Mouse (Mus musculus): ENCODE measurements around the gene Hsd17b13. TPM values are rescaled to one million over a fixed set of nuclear protein-coding genes. Genes with fewer than 3 reads are reported as not detected.
A peak's percentile ranks its signal among the peaks of the same experiment; 100 is the strongest.

The Hsd17b13 gene
- polyA plus RNA-seq, 1 experiment from 2014 or later, result not detected

- WGBS, result 82% methylated on average over 5 of the region's 5 CpGs
- Histone ChIP-seq H3K9me3 (ENCODE audit: control insufficient read depth, low read length) (no peaks in the 10 kb centered on the region), H3K27me3 (ENCODE audit: control insufficient read depth, insufficient read depth, low read length) (no peaks in the 10 kb centered on the region; the same call in 1 of the 2 replicates), H3K4me2 (ENCODE audit: low read depth, low read length) (0 out of 2 replicates have a peak overlapping the region, but pooled peaks have one; percentile 14), H3K36me3 (ENCODE audit: control insufficient read depth, insufficient read depth, low read length) (no peaks in the 10 kb centered on the region), H3K9ac (replicated peaks; ENCODE audit: low read depth, low read length) (no peak overlapping the region), H3K4me3 (ENCODE audit: low read depth, low read length) (no peak overlapping the region), H3K27ac (ENCODE audit: low read depth, low read length) (no peak overlapping the region), H3K4me1 (ENCODE audit: control insufficient read depth, insufficient read depth, low read length) (peaks cover 2% of the 10 kb centered on the region; the same call in 1 of the 2 replicates)
- ATAC-seq (ENCODE audit: low read depth), result peak; percentile 3; the same call in 1 of the 2 replicates
Measured at GRCm38 (mm10) chr5:103911555-103911954, 65.7 kb downstream of the Hsd17b13 start.

DNA sequence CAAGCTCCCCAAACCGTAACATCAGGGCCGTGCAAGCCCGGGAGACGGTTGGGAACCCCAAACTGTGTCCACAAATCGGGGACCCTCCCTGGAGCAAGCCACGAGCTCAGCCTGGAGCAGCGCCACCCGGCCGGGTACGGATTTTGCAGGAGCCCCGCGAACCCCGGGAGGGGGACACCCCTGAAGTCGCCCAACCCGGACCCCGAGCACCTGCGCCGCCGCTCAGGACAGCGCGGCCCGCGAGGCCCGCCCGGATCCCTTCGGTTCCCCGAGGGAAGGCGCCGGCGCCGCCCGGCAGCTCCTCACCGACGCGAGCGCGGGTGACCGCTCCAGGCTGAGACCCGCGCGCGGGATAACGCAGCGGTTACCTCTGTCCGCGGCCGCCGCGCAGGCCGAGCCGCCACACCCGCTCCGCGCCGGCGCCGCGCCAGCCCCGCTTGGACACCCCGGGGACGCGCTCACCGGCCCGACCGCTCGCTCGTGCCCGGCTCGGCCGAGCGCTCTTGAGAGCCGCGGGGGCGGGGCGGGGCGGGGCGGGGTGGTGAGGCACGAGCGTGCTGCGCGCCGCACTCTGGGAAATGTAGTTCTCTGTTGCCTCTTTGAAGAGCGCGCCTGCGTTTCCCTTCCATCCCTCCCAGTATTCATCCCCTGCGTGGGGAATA is 66.3 kb downstream of the Hsd17b13 start, which contains the start of gene Klhl8:
Gene Klhl8, minus strand, starts transcription at position 512 of the 662 bp plus-strand sequence.
- Histone ChIP-seq H3K4me1 (ENCODE audit: control insufficient read depth, insufficient read depth, low read length) (peaks cover 2% of the 10 kb centered on the region; the same call in 1 of the 2 replicates), H3K9me3 (ENCODE audit: control insufficient read depth, low read length) (no peaks in the 10 kb centered on the region), H3K27ac (ENCODE audit: low read depth, low read length) (peak within 1 kb of the TSS; percentile 73), H3K9ac (replicated peaks; ENCODE audit: low read depth, low read length) (peak within 1 kb of the TSS; percentile 79), H3K27me3 (ENCODE audit: control insufficient read depth, insufficient read depth, low read length) (no peaks in the 10 kb centered on the region; the same call in 1 of the 2 replicates), H3K4me2 (ENCODE audit: low read depth, low read length) (peak within 1 kb of the TSS; percentile 66), H3K36me3 (ENCODE audit: control insufficient read depth, insufficient read depth, low read length) (no peaks in the 10 kb centered on the region), H3K4me3 (ENCODE audit: low read depth, low read length) (peak within 1 kb of the TSS; percentile 67)
- peak; percentile 97 for ATAC-seq (ENCODE audit: low read depth)
- under 1% methylated on average over 65 of the region's 86 CpGs for WGBS

GRCm38 (mm10) chr5:103910156-103910555 is 67.1 kb downstream of the Hsd17b13 start:
- no peaks in the 10 kb centered on the region for H3K9me3 ChIP-seq (ENCODE audit: control insufficient read depth, low read length)
- no peak for ATAC-seq (ENCODE audit: low read depth)
- peaks cover 2% of the 10 kb centered on the region; the same call in 1 of the 2 replicates for H3K4me1 ChIP-seq (ENCODE audit: control insufficient read depth, insufficient read depth, low read length)
- 15% methylated on average over 7 of the region's 9 CpGs for WGBS
- peak overlapping the region; percentile 66 for H3K4me2 ChIP-seq (ENCODE audit: low read depth, low read length)
- H3K27me3 ChIP-seq (ENCODE audit: control insufficient read depth, insufficient read depth, low read length), result no peaks in the 10 kb centered on the region; the same call in 1 of the 2 replicates
- H3K36me3 ChIP-seq (ENCODE audit: control insufficient read depth, insufficient read depth, low read length), result no peaks in the 10 kb centered on the region
- H3K4me3 ChIP-seq (ENCODE audit: low read depth, low read length), result peak overlapping the region; percentile 67
- H3K9ac ChIP-seq (replicated peaks; ENCODE audit: low read depth, low read length), result peak overlapping the region; percentile 79
- H3K27ac ChIP-seq (ENCODE audit: low read depth, low read length), result no peak overlapping the region

GRCm38 (mm10) chr5:103909466-103909865 is 67.7 kb downstream of the Hsd17b13 start:
- Histone ChIP-seq H3K9ac (replicated peaks; ENCODE audit: low read depth, low read length) (no peak overlapping the region), H3K9me3 (ENCODE audit: control insufficient read depth, low read length) (no peaks in the 10 kb centered on the region), H3K4me1 (ENCODE audit: control insufficient read depth, insufficient read depth, low read length) (peaks cover 2% of the 10 kb centered on the region; the same call in 1 of the 2 replicates), H3K4me3 (ENCODE audit: low read depth, low read length) (no peak overlapping the region), H3K4me2 (ENCODE audit: low read depth, low read length) (no peak overlapping the region), H3K36me3 (ENCODE audit: control insufficient read depth, insufficient read depth, low read length) (no peaks in the 10 kb centered on the region), H3K27me3 (ENCODE audit: control insufficient read depth, insufficient read depth, low read length) (no peaks in the 10 kb centered on the region; the same call in 1 of the 2 replicates), H3K27ac (ENCODE audit: low read depth, low read length) (no peak overlapping the region)
- 86% methylated on average over 3 of the region's 3 CpGs for WGBS
- no peak for ATAC-seq (ENCODE audit: low read depth)

GRCm38 (mm10) chr5:103908851-103909250 is 68.4 kb downstream of the Hsd17b13 start:
- no peak overlapping the region for H3K4me2 ChIP-seq (ENCODE audit: low read depth, low read length)
- H3K9me3 ChIP-seq (ENCODE audit: control insufficient read depth, low read length), result no peaks in the 10 kb centered on the region
- no peak overlapping the region for H3K9ac ChIP-seq (replicated peaks; ENCODE audit: low read depth, low read length)
- H3K36me3 ChIP-seq (ENCODE audit: control insufficient read depth, insufficient read depth, low read length), result no peaks in the 10 kb centered on the region
- H3K27me3 ChIP-seq (ENCODE audit: control insufficient read depth, insufficient read depth, low read length), result no peaks in the 10 kb centered on the region; the same call in 1 of the 2 replicates
- no peak overlapping the region for H3K27ac ChIP-seq (ENCODE audit: low read depth, low read length)
- H3K4me3 ChIP-seq (ENCODE audit: low read depth, low read length), result no peak overlapping the region
- peaks cover 2% of the 10 kb centered on the region; the same call in 1 of the 2 replicates for H3K4me1 ChIP-seq (ENCODE audit: control insufficient read depth, insufficient read depth, low read length)
- no peak for ATAC-seq (ENCODE audit: low read depth)
- WGBS, result 74% methylated on average over 7 of the region's 7 CpGs

GRCm38 (mm10) chr5:103907844-103908243 is 69.4 kb downstream of the Hsd17b13 start:
- Histone ChIP-seq H3K27me3 (ENCODE audit: control insufficient read depth, insufficient read depth, low read length) (no peaks in the 10 kb centered on the region; the same call in 1 of the 2 replicates), H3K4me1 (ENCODE audit: control insufficient read depth, insufficient read depth, low read length) (peaks cover 2% of the 10 kb centered on the region; the same call in 1 of the 2 replicates), H3K27ac (ENCODE audit: low read depth, low read length) (no peak overlapping the region), H3K4me3 (ENCODE audit: low read depth, low read length) (no peak overlapping the region), H3K9ac (replicated peaks; ENCODE audit: low read depth, low read length) (no peak overlapping the region), H3K36me3 (ENCODE audit: control insufficient read depth, insufficient read depth, low read length) (no peaks in the 10 kb centered on the region), H3K4me2 (ENCODE audit: low read depth, low read length) (no peak overlapping the region), H3K9me3 (ENCODE audit: control insufficient read depth, low read length) (no peaks in the 10 kb centered on the region)
- 81% methylated on average over 4 of the region's 4 CpGs for WGBS
- ATAC-seq (ENCODE audit: low read depth), result no peak

DNA sequence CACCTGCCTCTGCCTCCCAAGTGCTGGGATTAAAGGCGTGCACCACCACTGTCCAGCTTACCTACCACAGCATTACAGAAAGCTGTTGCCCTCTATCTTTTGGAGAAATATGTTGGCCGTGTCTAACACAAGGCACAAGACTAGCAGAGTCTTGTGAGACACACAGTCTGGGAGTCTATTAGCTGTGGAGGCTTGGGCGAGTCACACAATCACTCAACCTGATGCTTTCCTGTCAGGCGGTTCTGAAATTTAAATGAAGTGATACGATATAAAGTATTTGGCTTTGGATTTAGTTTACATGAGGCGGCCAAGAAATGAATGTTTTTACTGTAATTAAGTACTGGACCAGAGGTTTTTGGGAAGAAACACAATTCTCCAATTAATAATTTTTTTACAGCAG is 71.0 kb downstream of the Hsd17b13 start:
- peaks cover 2% of the 10 kb centered on the region; the same call in 1 of the 2 replicates for H3K4me1 ChIP-seq (ENCODE audit: control insufficient read depth, insufficient read depth, low read length)
- no peak overlapping the region for H3K4me2 ChIP-seq (ENCODE audit: low read depth, low read length)
- no peak overlapping the region for H3K9ac ChIP-seq (replicated peaks; ENCODE audit: low read depth, low read length)
- no peak overlapping the region for H3K4me3 ChIP-seq (ENCODE audit: low read depth, low read length)
- ATAC-seq (ENCODE audit: low read depth), result no peak
- H3K27ac ChIP-seq (ENCODE audit: low read depth, low read length), result no peak overlapping the region
- H3K27me3 ChIP-seq (ENCODE audit: control insufficient read depth, insufficient read depth, low read length), result no peaks in the 10 kb centered on the region; the same call in 1 of the 2 replicates
- no peaks in the 10 kb centered on the region for H3K36me3 ChIP-seq (ENCODE audit: control insufficient read depth, insufficient read depth, low read length)
- no peaks in the 10 kb centered on the region for H3K9me3 ChIP-seq (ENCODE audit: control insufficient read depth, low read length)
- 91% methylated on average over 6 of the region's 6 CpGs for WGBS
